Mouse (Mus musculus) stomach, embryonic 16.5 days (tissue): ENCODE results near the gene Pde4dip. TPM values are rescaled to one million over a fixed set of nuclear protein-coding genes. Genes with fewer than 3 reads are reported as not detected.

Experiments
- ATAC-seq: fragments of 200-750 bp; cut with Nextera tagmentation; 2 replicates; pipeline ENCODE4 v1.8.0; 2017; ENCODE audit warnings: moderate number of reproducible peaks, moderate TSS enrichment; ENCODE audit not compliant: insufficient read depth, low FRiP score
- H3K27ac ChIP-seq: fragments of 300-500 bp; sonication (generic); 2 replicates; pipeline ENCODE4 v1.5.1; 2014; ENCODE audit warnings: low read length
- H3K27me3 ChIP-seq: fragments of 300-500 bp; sonication (generic); 2 replicates; pipeline ENCODE4 v1.6.1; 2014; ENCODE audit warnings: low read length, control low read depth, mixed read lengths; ENCODE audit not compliant: control insufficient read depth, insufficient read depth
- H3K36me3 ChIP-seq: fragments of 300-500 bp; sonication (generic); 2 replicates; pipeline ENCODE4 v1.6.1; 2014; ENCODE audit warnings: low read length; ENCODE audit not compliant: control insufficient read depth, insufficient read depth
- H3K4me1 ChIP-seq: fragments of 300-500 bp; sonication (generic); 2 replicates; pipeline ENCODE4 v1.6.1; 2014; ENCODE audit warnings: low read length, control low read depth, mixed read lengths; ENCODE audit not compliant: control insufficient read depth, insufficient read depth
- H3K4me2 ChIP-seq: fragments of 300-500 bp; sonication (generic); 2 replicates; pipeline ENCODE4 v1.6.1; 2014; ENCODE audit warnings: low read depth, low read length, mixed read lengths
- H3K4me3 ChIP-seq: fragments of 300-500 bp; sonication (generic); replicated peaks from 2 replicates; pipeline ENCODE4 v1.5.1; 2014; ENCODE audit warnings: mild to moderate bottlenecking, low read length
- H3K9ac ChIP-seq: fragments of 300-500 bp; sonication (generic); 2 replicates; pipeline ENCODE4 v1.6.1; 2014; ENCODE audit warnings: low read length
- H3K9me3 ChIP-seq: fragments of 300-500 bp; sonication (generic); replicated peaks from 2 replicates; pipeline ENCODE4 v1.6.1; 2016; ENCODE audit warnings: low read length, control low read depth; ENCODE audit not compliant: control insufficient read depth
- WGBS: fragments of 180-500 bp; shearing (Covaris S2); extraction: QIAGEN DNeasy Blood & Tissue Kit; methylation state at CpG from one replicate; pipeline ENCODE4 v1.1.7; 2014; 5-methylcytosine and 5-hydroxymethylcytosine counted together
- polyA plus RNA-seq: library from polyadenylated mRNA; unstranded; fragments of >200 nt; fragmentation: Nextera tagmentation; extraction: Ambion mirVana; gene quantifications from 2 replicates; pipeline ENCODE4 v1.2.1, GENCODE M21; 2015

The Pde4dip gene
- polyA plus RNA-seq, 1 experiment from 2014 or later, result 31.3 TPM

- H3K9me3 ChIP-seq, result 0 out of 2 replicates have a peak, but pooled peaks cover 2% of the 10 kb centered on the region
- no peaks in the 10 kb centered on the region for H3K27me3 ChIP-seq
- H3K36me3 ChIP-seq, result no peaks in the 10 kb centered on the region
- H3K4me2 ChIP-seq, result peak within 1 kb of the TSS; percentile 85
- H3K9ac ChIP-seq, result peak within 1 kb of the TSS; percentile 85
- peaks cover 12% of the 10 kb centered on the region for H3K4me1 ChIP-seq
- WGBS, result 2% methylated on average over 51 of the region's 51 CpGs
- peak within 1 kb of the TSS; percentile 71 for H3K4me3 ChIP-seq
- H3K27ac ChIP-seq, result peak within 1 kb of the TSS; percentile 72
- peak; percentile 96 for ATAC-seq
Observed at GRCm38 (mm10) chr3:97657655-97658411, 230.7 kb downstream of the Pde4dip start, which contains the start of gene Prkab2. TSS of gene Prkab2 (plus strand) at chr3:97658193.

- WGBS, result 84% methylated on average over 8 of the region's 8 CpGs
- H3K36me3 ChIP-seq, result no peaks in the 10 kb centered on the region
- H3K27me3 ChIP-seq, result no peaks in the 10 kb centered on the region
- H3K4me3 ChIP-seq, result no peak overlapping the region
- 0 out of 2 replicates have a peak, but pooled peaks cover 2% of the 10 kb centered on the region for H3K9me3 ChIP-seq
- H3K4me1 ChIP-seq, result peaks cover 11% of the 10 kb centered on the region
- H3K4me2 ChIP-seq, result no peak overlapping the region
- H3K9ac ChIP-seq, result no peak overlapping the region
- no peak overlapping the region for H3K27ac ChIP-seq
- ATAC-seq, result no peak
Observed at GRCm38 (mm10) chr3:97654901-97655300, 233.6 kb downstream of the Pde4dip start.

DNA sequence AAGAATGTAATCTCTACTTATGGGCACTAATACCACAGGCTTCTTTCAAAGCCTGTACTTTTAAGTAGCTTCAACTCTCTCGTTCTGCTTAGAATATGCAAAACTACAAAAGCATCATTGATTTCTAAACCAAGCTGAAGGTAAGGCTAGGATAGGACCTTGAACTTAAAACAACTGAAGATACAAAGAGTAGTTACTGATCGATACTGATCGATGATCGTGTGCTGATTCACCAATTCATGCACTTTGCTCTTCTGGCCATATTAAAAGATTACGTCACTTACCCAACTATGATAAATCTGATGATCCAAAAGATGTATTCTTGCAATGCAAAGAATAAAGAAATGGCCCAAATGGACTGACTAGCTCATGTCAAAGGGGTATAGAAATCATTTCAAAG is 234.7 kb downstream of the Pde4dip start:
- Histone ChIP-seq H3K4me1 (0 out of 2 replicates have a peak, but pooled peaks cover under 1% of the 10 kb centered on the region), H3K27ac (no peak overlapping the region), H3K36me3 (no peaks in the 10 kb centered on the region), H3K4me2 (no peak overlapping the region), H3K9me3 (0 out of 2 replicates have a peak, but pooled peaks cover 2% of the 10 kb centered on the region), H3K9ac (no peak overlapping the region), H3K27me3 (no peaks in the 10 kb centered on the region), H3K4me3 (no peak overlapping the region)
- ATAC-seq, result no peak
- WGBS, result 91% methylated on average over 5 of the region's 5 CpGs

DNA sequence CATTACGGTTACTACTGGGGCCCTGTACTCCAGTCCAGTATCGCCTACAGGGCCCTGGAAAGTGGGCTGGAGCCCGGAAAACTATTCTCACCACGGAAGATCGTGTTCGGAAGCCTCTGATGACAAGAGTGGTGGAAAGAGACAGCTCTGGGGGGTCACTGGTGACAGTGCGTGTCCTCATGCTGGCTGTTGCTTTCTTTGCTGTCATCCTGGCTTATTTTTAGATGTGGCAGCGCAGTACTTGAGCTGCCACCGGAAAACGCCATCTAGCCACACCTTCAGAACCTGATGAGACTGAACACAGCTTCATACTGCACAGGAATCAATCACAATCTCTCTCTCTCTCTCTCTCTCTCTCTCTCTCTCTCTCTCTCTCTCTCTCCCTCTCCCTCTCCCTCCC is 236.9 kb downstream of the Pde4dip start:
- Histone ChIP-seq H3K9me3 (0 out of 2 replicates have a peak, but pooled peaks cover 2% of the 10 kb centered on the region), H3K4me3 (no peak overlapping the region), H3K9ac (no peak overlapping the region), H3K4me1 (no peaks in the 10 kb centered on the region), H3K27ac (no peak overlapping the region), H3K27me3 (no peaks in the 10 kb centered on the region), H3K4me2 (no peak overlapping the region), H3K36me3 (no peaks in the 10 kb centered on the region)
- 73% methylated on average over 10 of the region's 10 CpGs for WGBS
- no peak for ATAC-seq

DNA sequence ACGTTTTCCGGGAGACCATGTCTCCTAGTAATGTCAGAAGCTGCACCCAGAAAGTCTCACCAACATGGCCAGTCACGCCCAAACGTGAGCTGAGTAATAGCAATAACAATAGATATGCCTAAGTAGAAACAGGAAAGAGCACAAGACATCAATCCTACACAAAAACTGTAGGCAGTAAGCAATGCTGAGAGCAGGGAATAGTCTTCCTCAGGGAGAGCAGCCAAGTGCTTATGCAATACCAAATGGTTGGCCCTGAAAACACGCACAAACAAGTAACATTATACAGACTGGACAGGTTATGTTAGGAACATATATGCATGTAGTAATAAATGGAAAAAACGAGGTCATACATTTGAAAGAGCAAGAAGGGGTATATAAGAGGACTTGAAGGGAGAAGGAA is 239.0 kb downstream of the Pde4dip start:
- Histone ChIP-seq H3K9me3 (no peaks in the 10 kb centered on the region), H3K27ac (no peak overlapping the region), H3K4me1 (no peaks in the 10 kb centered on the region), H3K4me2 (no peak overlapping the region), H3K9ac (no peak overlapping the region), H3K27me3 (no peaks in the 10 kb centered on the region), H3K36me3 (no peaks in the 10 kb centered on the region), H3K4me3 (no peak overlapping the region)
- 66% methylated on average over 6 of the region's 6 CpGs for WGBS
- no peak for ATAC-seq

GRCm38 (mm10) chr3:97649022-97649421 is 239.5 kb downstream of the Pde4dip start:
- Histone ChIP-seq H3K27me3 (no peaks in the 10 kb centered on the region), H3K4me2 (no peak overlapping the region), H3K27ac (no peak overlapping the region), H3K9me3 (no peaks in the 10 kb centered on the region), H3K36me3 (no peaks in the 10 kb centered on the region), H3K4me1 (no peaks in the 10 kb centered on the region), H3K9ac (no peak overlapping the region), H3K4me3 (no peak overlapping the region)
- ATAC-seq, result no peak
- 56% methylated on average over 3 of the region's 3 CpGs for WGBS

- Histone ChIP-seq H3K9ac (no peak overlapping the region), H3K27ac (no peak overlapping the region), H3K36me3 (no peaks in the 10 kb centered on the region), H3K4me3 (no peak overlapping the region), H3K9me3 (no peaks in the 10 kb centered on the region), H3K27me3 (no peaks in the 10 kb centered on the region), H3K4me1 (no peaks in the 10 kb centered on the region), H3K4me2 (no peak overlapping the region)
- WGBS, result 53% methylated on average over 1 of the region's 1 CpGs
- ATAC-seq, result no peak
Observed at GRCm38 (mm10) chr3:97648518-97648917, 240.0 kb downstream of the Pde4dip start.

- Histone ChIP-seq H3K4me3 (no peak overlapping the region), H3K4me2 (no peak overlapping the region), H3K27me3 (no peaks in the 10 kb centered on the region), H3K9ac (no peak overlapping the region), H3K4me1 (no peaks in the 10 kb centered on the region), H3K9me3 (no peaks in the 10 kb centered on the region), H3K27ac (no peak overlapping the region), H3K36me3 (no peaks in the 10 kb centered on the region)
- ATAC-seq, result no peak; the same call in 1 of the 2 replicates
- 71% methylated on average over 9 of the region's 9 CpGs for WGBS
Observed at GRCm38 (mm10) chr3:97642001-97642400, 246.5 kb downstream of the Pde4dip start.

DNA sequence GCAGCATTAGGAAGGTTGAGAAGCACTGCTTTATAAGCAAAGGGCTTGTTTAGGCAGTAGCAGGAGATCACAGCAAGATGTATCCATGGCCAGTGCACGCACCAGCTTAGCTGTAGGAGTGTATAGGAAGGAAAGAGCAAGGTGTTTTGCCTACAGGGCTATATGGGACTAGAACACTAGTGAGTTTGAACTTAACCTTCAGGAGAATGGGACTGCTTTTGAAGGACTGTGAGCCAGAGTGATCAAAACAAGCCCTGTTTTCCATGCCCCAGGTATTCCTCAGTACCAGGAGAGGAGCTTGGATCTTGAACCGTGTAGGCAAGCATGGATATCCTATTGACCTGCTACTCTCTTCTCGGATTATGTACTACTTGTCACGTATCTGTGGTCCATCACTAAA is 247.1 kb downstream of the Pde4dip start:
- Histone ChIP-seq H3K27me3 (no peaks in the 10 kb centered on the region), H3K4me1 (no peaks in the 10 kb centered on the region), H3K9ac (no peak overlapping the region), H3K27ac (no peak overlapping the region), H3K4me2 (no peak overlapping the region), H3K9me3 (no peaks in the 10 kb centered on the region), H3K4me3 (no peak overlapping the region), H3K36me3 (no peaks in the 10 kb centered on the region)
- ATAC-seq, result no peak
- WGBS, result 87% methylated on average over 4 of the region's 4 CpGs
